Mouse (Mus musculus) heart, adult 9 months (tissue): ENCODE measurements around the gene Myd88.
A peak's percentile ranks its signal among the peaks of the same experiment; 100 is the strongest.

ENCODE experiments used
- DNase-seq, 2 experiments: peaks; one replicate each; pipeline ENCODE4 v3.0.0; 2022; ENCODE audit warnings: low spot score in 2 of 2

Myd88 gene

DNA sequence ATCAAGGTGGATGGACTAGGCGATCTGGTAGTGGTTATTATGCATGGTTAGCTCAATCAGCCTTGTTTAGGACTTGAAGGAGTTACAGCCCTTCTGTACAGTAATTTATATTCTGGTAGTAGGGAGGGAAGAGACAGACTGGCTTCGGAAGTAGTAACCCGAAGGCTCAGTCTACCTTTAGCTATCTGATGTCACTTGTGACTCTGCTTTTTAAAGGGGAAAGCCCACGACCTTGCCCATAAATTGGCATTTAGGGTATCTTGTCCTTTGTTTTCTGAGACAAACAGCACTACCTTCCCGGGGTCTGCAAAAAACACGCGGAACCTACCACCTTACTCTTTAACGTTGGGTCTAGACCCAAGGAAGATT lies 1.0 kb downstream of the Myd88 start:
- DNase-seq = no peak

DNA sequence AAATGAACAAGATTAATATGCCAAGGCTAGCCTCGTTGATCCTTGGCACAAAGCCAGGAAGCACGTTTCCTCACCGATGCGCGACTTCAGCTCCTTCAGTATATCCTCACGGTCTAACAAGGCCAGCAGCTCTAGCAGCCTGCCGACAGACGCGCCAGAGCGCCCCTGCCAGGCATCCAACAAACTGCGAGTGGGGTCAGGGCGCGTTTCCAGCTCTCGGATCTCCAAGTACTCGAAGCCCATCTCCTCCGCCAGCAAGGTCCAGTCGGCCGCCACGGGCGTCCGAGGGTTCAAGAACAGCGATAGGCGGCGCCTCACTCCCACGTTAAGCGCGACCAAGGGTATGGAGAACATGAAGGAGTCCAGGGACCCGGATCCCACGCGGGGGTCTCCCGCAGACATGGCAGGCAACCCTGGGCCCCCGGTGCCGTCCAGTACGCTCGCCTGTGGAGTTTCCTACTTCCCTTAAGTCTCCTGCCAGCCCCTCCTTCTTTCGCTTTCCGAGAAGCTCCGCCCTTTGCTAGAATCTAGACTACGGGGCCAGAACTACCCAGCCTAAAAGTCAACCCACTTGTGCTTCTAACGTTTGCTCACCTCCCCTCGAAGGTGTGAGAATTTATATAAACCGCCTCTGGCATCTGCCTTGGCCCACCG lies 1.5 kb downstream of the Myd88 start, which contains the start of gene Acaa1a:
TSS of gene Acaa1a (plus strand) at position 119 of the 654 bp plus-strand sequence.
- peak; percentile 85 to 86 for DNase-seq

DNA sequence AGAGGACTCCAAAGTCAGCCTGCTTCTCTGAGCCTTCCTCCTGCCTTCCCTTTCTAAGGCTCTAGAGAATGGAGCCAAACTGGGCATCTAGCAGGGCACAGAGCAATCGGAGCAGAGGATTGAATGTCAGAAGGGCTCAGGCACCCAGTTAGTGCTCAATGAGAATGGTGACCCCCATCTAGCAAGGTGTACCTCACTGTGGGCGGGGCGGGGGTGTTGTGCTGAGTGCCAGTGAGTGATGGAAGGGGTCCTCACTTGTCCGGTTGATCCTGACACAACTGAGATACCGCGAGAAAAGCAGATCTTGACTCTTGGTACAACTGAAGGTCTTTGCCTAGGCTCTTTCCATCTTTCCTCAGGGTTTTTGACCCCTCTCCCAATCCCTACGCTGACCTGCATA lies 2.1 kb downstream of the Myd88 start:
- no peak for DNase-seq

DNA sequence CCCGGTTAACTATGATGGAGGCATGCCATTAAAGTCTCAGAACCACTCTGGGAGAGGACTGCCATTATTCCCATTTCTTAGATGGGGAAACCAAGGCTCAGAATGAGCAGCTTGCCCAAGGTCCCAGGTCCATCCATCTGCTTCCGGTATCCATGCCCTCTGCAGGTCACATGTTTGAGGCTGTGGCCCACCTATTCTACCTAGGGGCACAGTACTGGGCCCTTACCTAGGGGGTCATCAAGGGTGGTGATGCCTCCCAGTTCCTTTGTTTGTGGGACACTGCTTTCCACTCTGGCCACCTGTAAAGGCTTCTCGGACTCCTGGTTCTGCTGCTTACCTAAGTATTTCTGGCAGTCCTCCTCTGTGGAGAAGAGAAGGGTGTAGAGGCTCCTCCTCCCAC lies 2.9 kb downstream of the Myd88 start:
- DNase-seq = no peak

DNA sequence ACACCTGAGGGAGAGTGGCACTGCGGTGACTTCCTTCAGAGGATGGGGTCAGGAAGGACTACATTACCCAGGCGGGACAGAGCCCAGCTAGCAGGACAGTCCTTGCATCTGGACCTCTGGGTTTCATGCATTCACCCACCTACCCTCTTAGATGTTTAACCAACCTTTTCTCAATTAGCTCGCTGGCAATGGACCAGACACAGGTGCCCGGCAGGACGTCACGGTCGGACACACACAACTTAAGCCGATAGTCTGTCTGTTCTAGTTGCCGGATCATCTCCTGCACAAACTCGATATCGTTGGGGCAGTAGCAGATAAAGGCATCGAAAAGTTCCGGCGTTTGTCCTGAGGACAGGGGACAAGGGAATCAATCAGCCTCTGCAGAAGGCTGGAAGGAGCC lies 3.4 kb downstream of the Myd88 start:
- no peak for DNase-seq

DNA sequence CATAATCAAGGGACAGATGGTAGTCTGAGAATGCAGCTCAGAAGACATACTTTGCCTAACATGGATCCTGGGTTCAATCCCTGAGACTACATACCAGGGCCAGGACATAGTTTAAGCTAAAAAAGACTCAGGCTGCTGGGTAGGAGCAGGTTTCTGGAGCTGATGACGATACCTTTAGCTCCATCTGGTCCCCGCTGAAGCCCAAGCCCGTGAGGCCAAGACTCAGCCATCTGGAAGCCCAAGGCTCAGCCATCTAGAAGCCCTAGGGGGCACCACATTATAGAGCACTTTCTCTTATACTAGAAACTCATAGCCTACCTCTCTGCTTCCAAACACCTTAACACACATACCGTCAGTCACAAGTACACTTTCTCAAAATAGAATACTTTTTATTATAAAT lies 5.6 kb downstream of the Myd88 start:
- no peak for DNase-seq

DNA sequence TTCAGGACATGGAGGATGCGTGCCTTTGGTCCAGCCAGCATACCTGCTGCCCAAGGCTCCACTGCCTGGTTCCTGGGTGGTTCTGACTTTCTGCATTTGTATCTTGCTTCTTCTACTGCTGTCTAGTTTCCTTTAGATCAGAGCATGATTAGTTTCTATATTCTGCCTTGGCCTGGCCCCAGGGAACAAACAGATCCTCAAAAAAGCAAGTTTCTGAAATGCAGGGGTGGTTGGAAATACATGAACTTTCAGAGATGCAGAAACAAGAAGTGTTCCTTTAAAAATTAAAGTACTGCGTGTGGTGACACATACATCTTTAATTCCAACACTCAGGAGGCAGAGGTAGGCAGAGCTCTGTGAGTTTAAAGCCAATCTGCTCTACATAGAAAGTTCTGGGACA lies 6.4 kb downstream of the Myd88 start:
- no peak for DNase-seq

DNA sequence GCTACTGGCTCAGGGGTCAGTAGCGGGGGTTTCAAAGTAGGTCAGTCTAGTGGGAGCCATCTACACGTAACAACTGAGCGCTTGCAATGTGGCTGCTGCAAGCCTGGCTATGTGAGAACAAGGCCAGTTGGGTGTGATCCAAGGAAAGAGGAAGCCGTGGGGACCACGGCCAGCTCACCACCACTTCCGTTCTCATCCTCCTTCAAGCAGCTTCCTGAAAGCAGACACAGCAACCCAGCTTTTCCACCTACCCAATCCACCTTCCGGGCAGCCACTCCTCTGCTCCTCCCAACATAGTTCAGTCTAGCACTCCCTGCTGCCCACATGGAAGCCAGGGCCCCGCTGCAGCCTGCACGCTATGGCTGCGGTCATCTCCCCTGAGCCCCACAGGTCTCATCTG lies 6.9 kb downstream of the Myd88 start:
- peak; percentile 82 for DNase-seq

DNA sequence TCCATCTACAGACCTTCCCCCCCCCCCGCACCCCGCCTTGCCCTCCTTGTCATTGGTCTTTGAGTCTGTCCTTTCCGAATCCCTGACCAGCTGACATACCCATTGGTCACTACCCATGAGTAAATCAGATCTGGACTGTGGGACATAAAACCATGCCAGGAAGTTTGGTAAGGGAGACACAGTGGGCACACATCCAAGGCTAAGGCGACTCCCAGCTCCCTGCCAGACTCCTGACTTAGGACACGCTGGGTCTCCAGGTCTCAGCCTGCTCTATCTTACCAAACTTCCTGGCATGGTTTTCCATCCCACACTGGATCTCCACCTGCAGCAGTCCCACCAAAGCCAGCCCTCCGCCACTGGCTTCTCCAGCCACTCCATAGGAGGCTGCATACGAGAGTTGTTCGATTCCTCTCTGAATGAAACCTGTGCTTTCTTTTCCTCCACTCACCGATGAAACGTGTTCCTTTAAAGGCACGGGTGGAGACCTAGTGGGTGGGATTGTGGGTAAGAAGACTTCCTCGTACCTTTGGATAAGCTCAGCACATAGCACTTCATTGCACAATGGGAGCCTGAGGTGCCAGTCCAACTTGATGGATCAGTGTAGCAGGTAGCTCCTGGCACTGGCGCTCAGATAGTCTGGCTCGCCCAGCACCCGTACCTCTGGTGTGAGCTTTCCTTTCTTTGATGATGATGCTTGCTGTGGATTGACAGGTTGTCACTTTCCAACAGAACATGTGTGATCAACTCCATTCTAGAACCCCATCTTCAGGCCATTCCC lies 10.8 kb downstream of the Myd88 start:
- no peak for DNase-seq

DNA sequence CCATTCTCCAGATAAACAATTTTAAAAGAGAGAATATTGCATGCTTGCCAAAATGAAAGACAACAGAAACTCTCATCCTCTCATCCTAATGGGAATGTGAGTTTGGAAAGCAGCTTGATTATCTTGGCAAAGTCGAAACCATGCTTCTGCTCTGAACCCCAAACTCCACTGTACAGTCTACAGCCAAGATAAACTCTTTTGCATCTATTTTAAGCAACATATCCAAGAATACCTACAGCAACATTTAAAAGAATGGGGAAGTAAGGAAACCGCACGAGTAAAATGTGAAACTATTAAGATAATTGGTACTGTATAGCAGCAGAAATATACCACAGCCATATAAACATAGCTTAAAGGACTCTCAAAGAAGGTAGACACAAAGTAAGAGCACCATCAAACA lies 12.7 kb downstream of the Myd88 start:
- DNase-seq = no peak

DNA sequence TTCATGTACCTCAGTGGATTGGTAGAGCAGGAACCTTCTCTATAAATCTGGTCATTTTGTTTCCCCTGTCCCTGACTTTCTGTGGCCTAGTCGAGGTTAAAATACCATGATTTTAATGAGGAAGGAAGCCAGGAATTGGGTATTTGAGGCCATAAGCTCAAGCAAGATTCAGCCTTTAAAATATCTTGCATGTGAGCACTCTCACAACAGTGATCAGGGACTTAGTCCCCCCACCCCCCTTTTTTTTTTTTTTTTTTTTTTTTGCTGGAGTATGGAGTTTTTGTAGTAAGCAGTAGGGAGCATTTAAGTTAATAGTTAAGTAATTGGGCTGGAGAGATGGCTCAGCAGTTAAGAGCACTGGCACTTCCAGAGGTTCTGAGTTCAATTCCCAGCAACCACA lies 17.1 kb downstream of the Myd88 start:
- DNase-seq = no peak

DNA sequence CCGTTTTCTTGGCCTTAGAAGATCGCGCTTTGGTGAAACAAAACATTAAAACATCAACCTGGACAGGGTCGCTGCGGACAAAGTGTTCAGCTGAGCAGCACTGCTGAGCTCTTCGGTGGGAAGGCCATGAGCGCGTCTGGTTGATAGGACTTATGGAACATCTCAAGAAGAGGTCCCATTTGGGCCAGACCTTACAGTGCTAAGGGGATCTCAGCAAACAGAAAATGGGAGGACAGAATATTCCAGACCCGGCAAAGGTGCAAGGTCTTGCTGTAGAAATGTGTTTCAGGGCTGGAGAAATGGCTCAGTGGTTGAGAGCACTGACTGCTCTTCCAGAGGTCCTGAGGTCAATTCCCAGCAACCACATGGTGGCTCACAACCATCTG lies 18.0 kb downstream of the Myd88 start:
- DNase-seq = no peak

DNA sequence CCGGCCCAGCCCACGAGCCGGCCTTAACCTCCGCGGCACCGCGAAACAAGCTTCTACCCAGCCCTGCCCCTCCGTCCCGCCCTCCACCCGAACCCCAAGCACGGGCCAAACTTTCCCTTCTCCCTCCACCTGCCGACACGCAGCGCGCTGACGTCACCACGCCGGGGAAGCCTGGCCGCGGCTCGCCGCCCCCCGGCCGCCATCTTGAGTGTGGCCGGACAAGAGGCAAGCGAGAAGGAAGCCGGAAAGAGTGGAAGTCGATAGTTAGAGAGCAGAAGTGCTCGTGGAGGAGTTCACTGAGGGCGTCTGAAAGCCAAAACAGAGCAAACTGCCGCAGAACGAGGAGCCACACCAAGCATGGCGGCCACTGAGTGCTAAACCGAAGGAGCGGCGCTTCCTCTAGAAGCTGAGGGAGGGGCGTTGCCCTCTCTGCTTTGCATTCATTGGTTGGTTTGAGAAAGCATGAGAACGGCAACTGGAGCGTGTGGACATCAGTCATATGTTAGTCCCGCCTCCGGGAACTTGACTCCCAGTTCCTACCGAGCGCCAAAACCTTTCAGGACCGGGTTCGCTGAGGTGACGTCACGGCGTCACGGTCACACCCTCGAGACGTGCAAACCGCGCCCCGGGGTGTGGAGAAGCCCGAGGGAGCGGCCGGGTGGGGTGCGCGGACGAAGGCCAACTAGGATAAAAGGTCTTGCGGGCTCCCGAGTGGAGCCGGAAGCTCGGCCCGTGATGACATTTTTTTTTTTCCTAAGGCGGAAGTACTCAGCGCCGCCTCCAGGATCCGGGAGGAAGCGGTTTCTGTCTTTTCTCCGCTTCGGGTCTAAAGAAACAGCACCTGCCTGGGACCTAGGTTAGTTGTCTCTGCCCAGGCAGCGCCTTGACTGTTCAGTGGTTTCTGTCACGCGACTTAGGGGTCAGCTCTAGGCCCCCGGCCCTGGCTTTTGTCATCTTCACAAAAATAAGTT lies 18.6 kb downstream of the Myd88 start, which contains the start of gene Oxsr1:
TSS of gene Oxsr1 (minus strand) at position 139 of the 971 bp plus-strand sequence.
- peak; percentile 100 for DNase-seq

DNA sequence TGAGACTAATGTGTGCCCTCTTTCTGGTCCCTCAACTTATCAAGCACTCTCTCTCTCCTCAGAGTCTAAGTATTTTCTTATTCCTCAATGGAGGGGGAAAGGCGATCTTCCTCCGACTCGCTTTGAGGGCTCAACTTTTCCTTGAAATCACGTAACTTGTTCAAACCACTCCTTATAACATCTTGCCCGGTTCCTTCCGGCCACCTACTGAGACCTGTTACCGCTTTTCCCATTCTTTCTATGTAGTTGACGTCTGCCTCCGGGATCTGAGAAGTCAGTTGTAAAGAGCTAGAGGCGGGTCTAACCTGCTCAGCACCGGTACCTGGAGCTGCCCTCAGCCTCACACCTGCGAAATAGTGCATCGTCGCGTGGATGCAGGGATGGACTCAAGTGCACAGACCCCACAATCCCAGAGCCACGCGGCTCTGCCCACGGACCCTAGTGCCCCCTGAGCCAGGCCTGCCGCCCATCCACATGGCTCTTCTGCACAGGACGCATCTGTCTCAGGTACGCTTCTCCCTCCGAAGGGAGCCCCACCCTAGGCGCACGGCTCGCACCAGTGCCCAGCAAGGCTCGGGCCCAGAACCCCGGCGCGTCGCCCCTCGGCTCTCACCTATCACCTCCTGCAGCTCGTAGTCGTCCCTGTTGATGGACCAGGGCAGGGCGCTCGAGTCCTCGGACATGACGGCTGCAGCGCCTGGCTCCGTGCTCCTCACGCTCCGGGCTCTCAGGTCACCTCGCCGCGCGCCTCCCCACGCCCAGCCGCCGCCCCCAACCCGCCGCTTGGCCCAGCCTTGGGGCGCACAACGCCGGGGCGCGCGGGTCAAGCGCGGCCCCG lies 19.6 kb downstream of the Myd88 start:
- DNase-seq = peak in 1 of 2 experiments; percentile 25

DNA sequence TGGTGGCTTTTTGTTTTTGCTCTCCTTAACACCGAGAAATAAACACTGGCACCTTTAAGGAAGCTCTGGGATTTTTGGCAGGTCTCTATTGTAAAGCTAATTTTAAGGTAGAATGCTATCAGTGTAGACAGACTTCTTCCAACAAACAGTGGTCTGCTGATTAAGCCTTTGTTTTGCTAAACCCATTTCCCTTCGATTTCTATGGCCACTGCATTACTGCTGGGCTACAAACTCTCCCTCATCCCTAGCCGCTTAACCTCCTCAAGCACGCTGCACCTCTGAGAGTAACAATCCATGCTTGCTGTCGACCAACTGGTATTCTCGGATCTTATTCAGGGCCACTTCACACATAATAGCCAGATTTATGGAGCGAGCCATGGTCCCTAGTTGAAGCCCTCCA lies 20.3 kb downstream of the Myd88 start:
- DNase-seq = no peak

DNA sequence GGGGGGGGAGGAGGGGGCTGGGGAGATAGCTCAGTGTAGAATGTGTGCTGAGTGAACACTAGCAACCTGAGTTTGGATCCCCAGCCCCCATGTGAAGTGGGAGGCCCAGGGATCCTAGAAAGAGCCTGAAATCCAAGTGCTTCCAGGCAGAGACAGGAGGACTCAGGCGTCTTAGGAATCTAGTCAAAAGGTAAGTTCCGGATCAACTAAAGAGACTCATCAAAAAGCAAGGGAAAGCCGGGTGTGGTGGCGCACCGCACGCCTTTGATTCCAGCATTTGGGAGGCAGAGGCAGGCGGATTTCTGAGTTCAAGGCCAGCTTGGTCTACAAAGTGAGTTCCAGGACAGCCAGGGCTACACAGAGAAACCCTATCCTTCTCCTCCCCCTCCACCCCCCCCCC lies 20.8 kb downstream of the Myd88 start:
- DNase-seq = no peak

DNA sequence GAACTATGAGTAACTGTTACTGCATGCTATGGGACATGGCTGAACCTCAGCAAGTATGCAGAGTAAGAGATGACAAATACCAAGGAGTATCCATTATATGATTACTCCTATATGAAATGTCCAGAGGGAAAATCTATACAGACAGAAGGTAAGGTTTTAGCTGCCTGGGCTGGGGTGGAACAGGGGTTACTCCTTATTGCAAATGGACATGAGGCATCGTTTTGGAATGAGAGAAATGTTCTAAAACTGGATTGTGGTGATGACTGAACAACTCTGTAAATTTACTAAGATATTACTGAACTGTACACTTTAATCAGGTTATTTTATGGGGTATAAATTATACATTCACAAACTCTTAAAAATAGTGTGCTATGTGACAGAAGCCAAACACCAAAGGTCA lies 22.3 kb downstream of the Myd88 start:
- no peak for DNase-seq

DNA sequence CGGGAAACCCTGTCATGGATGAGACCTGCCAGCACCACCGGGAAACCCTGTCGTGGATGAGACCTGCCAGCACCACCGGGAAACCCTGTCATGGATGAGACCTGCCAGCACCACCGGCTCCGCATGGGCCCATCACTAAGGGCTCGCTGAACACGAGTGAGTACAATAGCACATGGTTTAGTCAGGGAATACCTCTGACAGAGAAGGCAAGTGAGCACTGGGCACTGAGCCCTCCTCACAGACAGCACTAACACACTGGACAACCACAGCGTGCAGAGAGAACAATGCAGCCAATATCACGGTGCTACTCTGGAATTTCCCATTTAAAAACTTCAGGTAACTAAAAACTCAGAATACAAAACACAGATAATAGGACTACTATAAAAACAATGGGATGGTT lies 28.1 kb downstream of the Myd88 start:
- DNase-seq = no peak

DNA sequence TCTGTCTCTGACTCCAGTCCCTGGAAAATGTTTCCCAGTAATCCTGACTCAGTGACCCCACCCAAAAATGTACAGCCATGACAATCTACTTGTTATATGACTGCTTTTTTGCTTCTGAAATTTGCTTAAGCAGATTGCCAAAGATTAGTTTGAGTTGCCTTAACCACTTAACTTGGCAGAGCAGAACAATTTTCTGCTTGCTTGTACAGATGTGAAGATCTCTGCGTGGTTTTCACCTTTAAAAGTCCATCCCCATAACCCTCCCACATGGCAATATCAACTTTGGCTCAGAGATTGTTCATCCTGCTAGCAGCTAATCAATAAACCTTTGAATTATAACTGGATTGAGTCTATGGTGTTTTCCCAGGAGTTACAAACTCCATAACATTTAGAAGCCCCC lies 32.1 kb downstream of the Myd88 start:
- no peak for DNase-seq

DNA sequence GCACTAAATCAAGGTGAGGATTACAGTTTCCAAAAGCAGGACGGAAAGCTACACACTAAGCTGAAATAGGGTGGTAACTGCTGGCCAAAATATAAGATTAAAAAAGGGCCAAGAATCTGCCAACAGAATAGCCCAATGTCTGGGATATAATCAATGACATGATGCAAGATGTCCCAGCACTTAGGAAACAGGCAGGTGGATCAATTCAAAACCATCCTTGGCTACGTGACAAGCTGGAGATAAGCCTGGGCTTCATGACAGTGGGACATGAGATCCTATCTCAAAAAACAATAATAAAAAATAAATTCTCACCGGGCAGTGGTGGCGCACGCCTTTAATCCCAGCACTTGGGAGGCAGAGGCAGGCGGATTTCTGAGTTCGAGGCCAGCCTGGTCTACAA lies 35.3 kb downstream of the Myd88 start:
- no peak for DNase-seq

DNA sequence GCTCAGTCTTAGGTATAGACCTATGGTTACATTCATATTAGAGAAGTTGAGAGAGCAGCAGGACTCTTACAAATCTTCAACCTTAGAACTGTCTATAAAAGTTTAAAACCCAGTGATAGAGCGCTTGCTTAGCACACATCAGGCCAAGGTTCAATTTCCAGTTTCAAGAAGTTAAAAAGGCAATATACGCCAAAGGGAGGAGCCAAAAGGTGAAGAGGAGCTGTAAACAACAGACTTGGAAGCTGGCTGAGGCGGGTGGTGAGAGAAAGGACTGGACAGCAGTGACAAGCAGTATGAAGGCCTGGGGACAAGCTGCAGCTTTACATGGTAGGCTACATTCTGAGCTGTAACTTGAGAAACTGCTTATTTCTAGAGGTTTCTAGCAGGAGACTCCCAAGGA lies 42.6 kb downstream of the Myd88 start:
- DNase-seq = no peak
